Mouse (Mus musculus): ENCODE measurements around the gene Ankfn1.

The Ankfn1 gene

DNA sequence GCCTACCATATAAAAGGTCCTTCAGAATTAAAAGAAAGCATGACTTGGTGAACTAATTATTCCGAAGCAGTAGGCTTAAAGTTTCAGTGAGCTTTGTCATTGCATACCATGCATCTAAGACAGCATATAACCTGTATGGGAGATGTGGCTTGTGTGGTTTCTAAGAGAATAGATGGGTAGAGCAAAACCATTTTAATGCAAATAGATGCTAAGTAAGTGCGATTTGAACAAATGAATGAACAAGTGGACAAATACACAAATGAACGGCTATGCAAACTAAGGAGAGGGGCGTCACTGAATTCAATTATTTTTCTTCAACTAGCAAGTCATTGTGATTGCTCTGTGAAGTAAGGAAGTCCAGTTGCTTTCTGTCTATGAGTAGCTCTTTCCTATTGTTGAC, 198.3 kb downstream of the Ankfn1 start:
- in situ Hi-C loops (cut with MboI, MseI): no loop called here

- in situ Hi-C loops (cut with MboI, MseI): no loop called here
Measured at GRCm38 (mm10) chr11:89574269-89574838, 203.1 kb downstream of the Ankfn1 start.

- in situ Hi-C loops (cut with MboI, MseI): no loop called here
Measured at GRCm38 (mm10) chr11:89569391-89570145, 207.9 kb downstream of the Ankfn1 start.

GRCm38 (mm10) chr11:89568246-89568645, 209.2 kb downstream of the Ankfn1 start:
- in situ Hi-C loops (cut with MboI, MseI): no loop called here

- in situ Hi-C loops (cut with MboI, MseI): no loop called here
Measured at GRCm38 (mm10) chr11:89551441-89551840, 226.0 kb downstream of the Ankfn1 start.

DNA sequence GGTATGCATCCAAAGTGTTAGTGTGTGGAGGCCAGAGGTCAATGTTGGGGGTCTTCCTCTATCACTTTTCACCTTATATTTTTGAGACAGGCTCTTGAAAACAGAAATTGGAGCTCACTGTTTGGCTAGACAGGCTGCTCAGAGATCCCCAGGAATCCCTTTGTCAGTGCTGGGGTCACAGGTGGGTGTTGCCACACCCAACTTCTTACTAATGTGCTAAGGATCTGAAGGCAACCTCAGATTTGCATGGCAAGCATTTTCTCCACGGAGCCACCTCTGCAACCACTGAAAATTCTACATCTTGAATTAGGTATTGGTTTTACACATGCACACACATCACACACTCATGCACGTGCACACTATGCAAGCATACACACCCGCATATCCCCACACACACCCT, 226.5 kb downstream of the Ankfn1 start:
- in situ Hi-C loops (cut with MboI, MseI): no loop called here

DNA sequence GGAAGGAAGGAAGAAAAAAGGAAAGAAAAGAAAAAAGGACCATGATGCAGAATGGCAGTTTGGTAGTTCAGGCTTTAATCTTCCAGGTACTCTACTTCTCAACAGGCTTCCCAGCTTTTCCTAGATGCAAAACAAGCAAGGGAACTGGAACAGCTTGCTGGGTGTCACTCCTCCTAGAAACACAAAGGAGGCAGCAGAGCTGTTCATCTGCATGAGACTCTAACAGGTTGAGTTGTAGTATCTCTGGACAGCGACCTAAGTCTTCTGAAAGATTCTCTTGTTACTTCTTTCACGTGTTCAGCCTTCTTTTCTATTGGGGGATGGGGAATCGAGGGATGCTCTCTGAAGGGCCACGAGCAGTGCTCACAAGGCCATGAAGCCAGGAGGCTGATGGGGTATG, 228.7 kb downstream of the Ankfn1 start:
- in situ Hi-C loops (cut with MboI, MseI): no loop called here

DNA sequence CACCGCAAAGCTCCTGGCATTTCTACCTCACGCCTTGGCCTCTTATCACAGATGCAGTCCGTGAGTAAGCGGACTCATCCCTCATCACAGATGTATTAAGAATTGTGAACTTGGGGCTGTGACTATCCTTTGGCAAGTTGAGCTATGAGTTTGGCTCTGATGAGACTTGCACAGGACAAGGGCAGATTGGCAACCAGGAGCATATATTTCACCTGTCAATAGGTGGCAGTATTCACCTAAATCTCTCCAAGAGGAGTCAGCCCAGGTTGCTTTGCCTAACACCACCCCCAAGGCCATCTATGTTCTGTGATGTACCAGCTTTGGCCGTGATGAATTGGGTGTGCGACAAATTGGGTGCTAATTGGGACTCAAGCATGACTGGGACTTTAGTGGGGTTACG, 231.3 kb downstream of the Ankfn1 start:
- in situ Hi-C loops (cut with MboI, MseI): no loop called here

DNA sequence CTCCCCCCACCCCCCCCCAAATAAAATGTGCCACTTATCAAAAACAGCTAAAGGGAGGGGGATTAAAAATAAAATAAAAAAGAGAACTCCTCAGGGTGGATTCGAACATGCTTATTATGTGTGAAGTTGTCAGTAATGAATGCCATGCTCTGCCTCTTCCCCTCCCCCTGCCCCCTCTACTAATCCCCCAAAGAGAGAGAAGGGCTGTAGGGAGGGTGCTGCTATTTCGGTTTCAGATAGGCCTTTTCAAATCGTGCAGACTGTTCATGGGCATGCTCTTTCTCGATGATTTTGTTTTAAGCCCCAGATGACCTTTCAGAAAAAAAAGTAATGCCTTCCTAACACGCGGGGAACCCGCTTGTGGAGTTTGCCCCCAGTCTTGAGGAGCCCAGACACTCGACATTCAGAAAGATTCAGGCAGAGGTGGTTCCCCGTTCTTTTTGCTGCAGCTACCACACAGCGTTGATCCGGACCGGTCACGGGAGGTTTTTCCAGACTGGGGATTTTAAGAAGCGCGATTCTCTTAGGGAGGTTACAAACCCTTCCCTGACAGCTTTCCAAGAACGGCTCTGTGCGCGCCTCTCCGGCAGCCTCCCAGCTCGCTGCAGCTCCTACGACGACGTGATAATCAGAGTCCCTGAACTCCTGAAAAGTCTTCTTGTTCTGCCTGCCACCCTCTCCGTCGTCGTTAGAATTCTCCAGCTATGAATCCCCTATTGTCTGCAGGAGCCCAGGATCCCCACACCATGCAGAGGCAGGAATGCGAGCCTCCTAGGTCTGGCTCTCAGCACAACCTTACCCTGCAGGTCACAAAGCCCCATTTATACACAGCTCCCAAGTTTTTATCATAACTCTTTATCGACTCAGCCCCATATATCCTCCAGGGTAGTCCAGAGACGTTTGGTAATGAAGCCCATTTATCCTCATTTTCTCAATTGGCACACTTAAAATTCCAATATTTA, 232.3 kb downstream of the Ankfn1 start:
- in situ Hi-C loops (cut with MboI, MseI): loop anchor here in 1 of 2 experiments (5.0 kb wide), 1 partner anchor 172 kb away; no protein-coding TSS in a partner anchor

DNA sequence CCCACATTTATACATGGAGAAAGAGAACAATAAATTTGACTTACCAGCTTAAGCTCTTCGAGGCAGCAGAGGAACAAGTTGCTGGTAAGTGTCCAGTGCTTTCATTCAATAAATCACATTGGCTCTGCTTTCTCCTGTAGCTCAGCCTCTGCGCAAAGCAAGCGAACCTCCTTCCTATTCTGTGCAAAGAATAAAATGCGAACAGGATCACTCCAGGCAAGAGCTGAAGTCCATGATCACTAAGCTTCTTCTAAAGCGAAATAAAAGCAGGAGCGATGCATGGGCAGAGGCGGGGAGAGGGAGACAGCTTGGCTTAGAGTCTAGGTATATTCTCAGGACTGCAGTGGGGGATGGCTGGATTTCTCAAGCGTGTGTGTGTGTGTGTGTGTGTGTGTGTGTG, 239.1 kb downstream of the Ankfn1 start:
- in situ Hi-C loops (cut with MboI, MseI): no loop called here

GRCm38 (mm10) chr11:89527800-89528430, 249.5 kb downstream of the Ankfn1 start:
- in situ Hi-C loops (cut with MboI, MseI): no loop called here

GRCm38 (mm10) chr11:89515501-89515901, 262.0 kb downstream of the Ankfn1 start:
- in situ Hi-C loops (cut with MboI, MseI): no loop called here

DNA sequence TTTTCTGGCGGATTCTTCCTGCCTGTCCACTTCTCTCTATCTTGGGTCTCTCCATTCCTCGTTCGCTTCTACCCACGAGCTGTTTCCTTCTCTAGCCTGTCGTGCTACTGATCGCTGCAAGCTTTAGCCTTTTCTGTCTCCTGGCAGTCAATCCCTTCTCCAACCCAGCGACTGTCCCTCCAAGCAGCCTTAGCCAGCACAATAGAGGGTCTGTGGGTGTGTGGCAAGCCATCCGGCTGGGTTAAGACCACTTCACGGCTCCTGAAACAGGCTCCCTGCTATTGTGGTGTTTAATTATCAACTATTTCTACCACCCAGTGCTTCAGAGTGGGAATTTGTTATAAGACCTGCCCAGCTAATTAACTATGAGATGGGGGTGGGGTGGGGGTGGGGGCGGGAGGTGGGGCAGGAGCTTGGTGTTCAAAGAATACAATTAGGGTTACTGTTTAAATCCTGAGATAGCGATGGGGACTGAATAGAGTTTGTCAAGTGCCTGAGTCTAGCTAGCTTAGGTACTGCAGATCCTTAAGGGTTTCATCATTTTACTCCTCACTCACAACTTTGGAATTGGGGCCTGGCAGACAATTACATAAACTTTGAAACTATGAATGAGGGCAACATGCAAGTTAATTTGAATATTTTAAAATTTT, 268.7 kb downstream of the Ankfn1 start:
- in situ Hi-C loops (cut with MboI, MseI): no loop called here

GRCm38 (mm10) chr11:89506595-89507245, 270.7 kb downstream of the Ankfn1 start:
- in situ Hi-C loops (cut with MboI, MseI): no loop called here

GRCm38 (mm10) chr11:89505046-89505445, 272.4 kb downstream of the Ankfn1 start:
- in situ Hi-C loops (cut with MboI, MseI): no loop called here

GRCm38 (mm10) chr11:89501796-89502195, 275.7 kb downstream of the Ankfn1 start:
- in situ Hi-C loops (cut with MboI, MseI): no loop called here

DNA sequence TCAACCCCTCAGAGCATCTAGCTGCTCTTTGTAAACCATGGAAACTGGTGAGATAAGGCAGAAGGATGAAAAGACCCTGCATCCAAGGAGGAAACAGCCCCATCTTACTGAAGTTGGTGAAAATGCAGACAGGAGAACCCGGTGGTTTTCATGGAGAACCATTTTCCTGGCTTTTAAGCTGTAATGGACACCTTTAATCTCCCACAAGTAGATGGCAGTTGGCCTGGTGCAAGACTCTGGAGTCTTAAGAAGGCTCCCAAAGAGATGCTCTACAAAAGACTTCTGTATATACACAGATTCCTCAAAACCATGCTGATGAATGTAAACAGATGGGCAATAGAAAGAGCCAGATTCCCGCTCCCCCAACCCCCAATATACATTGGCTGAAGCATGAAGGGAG, 276.5 kb downstream of the Ankfn1 start:
- in situ Hi-C loops (cut with MboI, MseI): no loop called here

DNA sequence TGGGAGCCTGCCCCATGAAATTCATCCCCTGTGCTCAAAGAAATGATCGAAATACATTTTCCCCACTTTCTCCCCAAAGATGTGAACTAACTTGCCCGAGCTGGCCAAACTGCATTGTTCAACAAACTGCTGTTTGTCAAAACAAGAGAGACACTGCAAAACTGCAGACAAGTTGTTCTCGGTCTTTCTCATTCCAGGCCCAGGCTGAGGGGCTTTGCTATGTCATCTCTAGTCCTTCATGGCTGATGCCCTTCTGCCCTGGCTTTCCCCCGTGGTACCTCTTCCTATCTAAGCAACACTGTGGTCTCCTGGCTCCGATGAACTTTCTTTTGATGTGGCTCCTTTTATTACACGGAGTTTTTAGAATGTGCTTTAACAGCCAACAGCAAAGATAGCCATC, 296.4 kb downstream of the Ankfn1 start:
- in situ Hi-C loops (cut with MboI, MseI): no loop called here

DNA sequence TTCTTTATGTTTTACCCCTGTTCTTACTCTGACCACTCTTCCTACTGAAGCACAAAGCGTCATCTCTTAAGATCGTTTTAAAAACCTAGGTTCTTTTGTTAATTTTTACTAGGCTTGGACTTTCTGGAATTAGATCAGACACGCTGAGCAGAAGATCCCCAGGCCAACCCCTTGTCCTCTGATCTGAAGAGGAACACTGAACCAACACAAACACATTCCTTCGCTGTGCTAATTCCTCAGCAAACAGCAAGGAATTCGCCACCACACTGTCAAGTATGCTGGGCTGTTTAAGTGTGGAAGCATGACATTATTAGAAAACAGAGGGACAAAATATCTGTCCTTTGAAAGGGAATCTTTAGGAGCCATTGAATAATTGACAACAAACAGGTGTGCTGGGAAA, 300.5 kb downstream of the Ankfn1 start:
- in situ Hi-C loops (cut with MboI, MseI): no loop called here

DNA sequence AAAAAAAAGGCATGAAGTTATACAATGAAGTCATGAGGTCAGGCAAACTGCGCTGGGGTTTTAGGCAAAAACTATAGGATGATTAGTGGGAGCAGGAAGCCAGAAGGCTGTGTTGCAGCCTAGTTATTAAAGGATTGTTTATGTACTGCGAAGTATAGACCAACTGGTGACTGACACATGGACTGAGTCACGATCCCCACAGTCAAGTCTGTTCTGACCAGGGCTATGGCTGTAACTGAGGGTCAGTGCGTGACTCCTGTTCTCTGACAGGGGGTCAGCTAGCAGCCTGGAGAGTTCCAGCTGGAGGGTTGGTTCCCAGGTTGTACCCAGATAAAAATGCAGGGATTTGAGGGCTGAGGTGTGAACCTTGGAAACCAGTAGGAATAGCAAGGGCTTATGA, 301.4 kb downstream of the Ankfn1 start:
- in situ Hi-C loops (cut with MboI, MseI): no loop called here

DNA sequence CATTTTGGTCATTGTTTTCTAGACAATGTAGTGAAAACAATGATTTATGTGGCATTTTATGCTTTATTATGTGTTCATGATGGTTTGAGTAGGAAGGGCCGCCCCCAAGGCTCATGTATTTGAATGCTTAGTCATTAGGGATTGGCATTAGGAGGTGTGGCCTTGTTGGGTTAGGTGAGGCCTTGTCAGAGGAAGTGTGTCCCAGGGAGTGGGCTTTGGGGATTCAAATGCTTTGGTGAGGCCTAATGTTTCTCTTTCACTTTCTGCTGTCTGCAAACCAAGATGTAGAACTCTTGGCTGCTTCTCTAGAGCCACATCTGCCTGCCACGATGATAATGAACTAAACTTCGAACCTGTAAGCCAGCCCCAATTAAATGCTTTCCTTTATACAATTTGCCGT, 304.6 kb downstream of the Ankfn1 start:
- in situ Hi-C loops (cut with MboI, MseI): no loop called here
